Mouse (Mus musculus): Measurements from ENCODE around the gene Unc93a2. TPM values are rescaled to one million over a fixed set of nuclear protein-coding genes. Genes with fewer than 3 reads are reported as not detected.

Gene Unc93a2
- 1.7 TPM for polyA plus RNA-seq (2014; fragmentation: Illumina TruSeq; extraction: RNeasy Lipid Tissue Mini Kit (QIAGEN cat#74804); ENCODE audit: low read depth, low replicate concordance)

GRCm38 (mm10) chr17:7385364-7385763, at the start of gene Unc93a2:
Gene Unc93a2, minus strand, starts transcription at chr17:7385464.

GRCm38 (mm10) chr17:7371879-7372278, 13.4 kb downstream of the Unc93a2 start, which contains the start of gene Gm49630:
Gene Gm49630, minus strand, starts transcription at chr17:7371979.

GRCm38 (mm10) chr17:7352596-7352995, 32.7 kb downstream of the Unc93a2 start, which contains the start of gene Ttll2:
Gene Ttll2, minus strand, starts transcription at chr17:7352696.

GRCm38 (mm10) chr17:7324346-7324745, 60.9 kb downstream of the Unc93a2 start, which contains the start of gene Tcp10a:
Gene Tcp10a, plus strand, starts transcription at chr17:7324646.

Other genes with a start within 250 kb of the Unc93a2 start
- 2.0 TPM for gene Rps6ka2, start 215.3 kb downstream of the Unc93a2 start, polyA plus RNA-seq (2014; fragmentation: Illumina TruSeq; extraction: RNeasy Lipid Tissue Mini Kit (QIAGEN cat#74804); ENCODE audit: low read depth, low replicate concordance)
- not detected for gene Tcp10a, start 60.8 kb downstream of the Unc93a2 start, polyA plus RNA-seq (2014; fragmentation: Illumina TruSeq; extraction: RNeasy Lipid Tissue Mini Kit (QIAGEN cat#74804); ENCODE audit: low read depth, low replicate concordance)
- not detected for gene Ttll2, start 32.8 kb downstream of the Unc93a2 start, polyA plus RNA-seq (2014; fragmentation: Illumina TruSeq; extraction: RNeasy Lipid Tissue Mini Kit (QIAGEN cat#74804); ENCODE audit: low read depth, low replicate concordance)
- not detected for gene Gm49630, start 13.5 kb downstream of the Unc93a2 start, polyA plus RNA-seq (2014; fragmentation: Illumina TruSeq; extraction: RNeasy Lipid Tissue Mini Kit (QIAGEN cat#74804); ENCODE audit: low read depth, low replicate concordance)